Comparison of ENCODE assay signal across 23 mouse cellular contexts in the genomic region with DNA sequence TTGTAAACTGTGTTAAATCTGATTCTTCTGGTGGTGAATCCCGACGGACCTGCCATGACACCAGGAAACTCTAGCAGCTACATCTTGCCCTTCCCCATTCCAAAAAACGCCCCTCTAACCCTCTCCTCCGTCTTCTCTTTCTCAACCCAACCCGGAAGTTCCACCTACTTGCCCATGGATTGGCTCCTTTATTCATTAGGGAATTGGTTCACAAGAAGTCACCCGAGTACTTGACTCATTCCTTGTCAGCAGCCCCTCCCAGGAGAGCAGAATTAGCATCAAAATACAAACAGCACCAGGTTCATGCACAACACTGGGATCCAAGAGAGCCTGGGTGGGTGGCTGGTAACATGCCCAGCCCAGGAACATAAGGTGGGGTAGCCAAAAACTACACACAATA. TPM values are rescaled to one million over a fixed set of nuclear protein-coding genes. Genes with fewer than 3 reads are reported as not detected.
"Had no signal": no experiment of that assay in that cellular context is flagged by ENCODE, and none has a peak within 500 bp of the region (broad histone marks: within the 10 kb centered on the region; RNA-seq: fewer than 3 reads in every experiment).

No protein-coding gene starts in this region.

- H3K27me3 ChIP-seq: liver, embryonic 13.5 days; liver, embryonic 15.5 days; midbrain, embryonic 12.5 days; neural tube, embryonic 13.5 days; neural tube, embryonic 15.5 days; stomach, embryonic 15.5 days had no signal

- H3K9me3 ChIP-seq: liver, embryonic 13.5 days; liver, embryonic 15.5 days; midbrain, embryonic 10.5 days; midbrain, embryonic 12.5 days; neural tube, embryonic 13.5 days; neural tube, embryonic 15.5 days; stomach, embryonic 15.5 days had no signal

- ATAC-seq: midbrain, embryonic 16.5 days had no signal

- H3K4me2 ChIP-seq: liver, embryonic 13.5 days; liver, embryonic 15.5 days; lung, embryonic 14.5 days; midbrain, embryonic 12.5 days; neural tube, embryonic 13.5 days; neural tube, embryonic 15.5 days; stomach, embryonic 15.5 days had no signal

- H3K9ac ChIP-seq: liver, embryonic 13.5 days; liver, embryonic 15.5 days; lung, embryonic 14.5 days; midbrain, embryonic 12.5 days; neural tube, embryonic 13.5 days; neural tube, embryonic 15.5 days; stomach, embryonic 15.5 days had no signal

- H3K4me1 ChIP-seq: liver, embryonic 13.5 days; liver, embryonic 15.5 days; midbrain, embryonic 10.5 days; midbrain, embryonic 12.5 days; neural tube, embryonic 13.5 days; neural tube, embryonic 15.5 days; stomach, embryonic 15.5 days had no signal

- DNase-seq: liver, embryonic 13.5 days; lung, adult 18-20 months; lung, embryonic 14.5 days; lung, postnatal 14 days; lung, postnatal 36 days; midbrain, embryonic 14.5 days; retina, postnatal 1 day; right cerebral cortex, adult 18-20 months; right cerebral cortex, postnatal 25 days; thymus, postnatal 14 days; thymus, postnatal 36 days had no signal

- H3K36me3 ChIP-seq: liver, embryonic 13.5 days; liver, embryonic 15.5 days; midbrain, embryonic 10.5 days; midbrain, embryonic 12.5 days; neural tube, embryonic 13.5 days; neural tube, embryonic 15.5 days; stomach, embryonic 15.5 days had no signal

- H3K27ac ChIP-seq: liver, embryonic 13.5 days; liver, embryonic 15.5 days; macrophage; midbrain, embryonic 10.5 days; midbrain, embryonic 12.5 days; neural tube, embryonic 13.5 days; neural tube, embryonic 15.5 days; stomach, embryonic 15.5 days; stomach, postnatal 0 days had no signal

- H3K4me3 ChIP-seq: liver, embryonic 13.5 days; liver, embryonic 15.5 days; midbrain, embryonic 10.5 days; midbrain, embryonic 12.5 days; myocyte; neural tube, embryonic 13.5 days; neural tube, embryonic 15.5 days; stomach, embryonic 15.5 days had no signal

RNA-seq across cellular contexts. Expression of a gene that starts 57.5 kb away (rescaled TPM):
- total RNA-seq: megakaryocyte, adult 5-6 weeks; megakaryocyte-erythroid progenitor cell, adult 5-6 weeks had no signal
- polyA plus RNA-seq: macrophage had no signal

RNA-seq across cellular contexts. Expression of a gene that starts 58.9 kb away (rescaled TPM):
- total RNA-seq: megakaryocyte, adult 5-6 weeks; megakaryocyte-erythroid progenitor cell, adult 5-6 weeks had no signal
- polyA plus RNA-seq: macrophage had no signal
